Mouse (Mus musculus): ENCODE data around the gene Tcp11. TPM values are rescaled to one million over a fixed set of nuclear protein-coding genes. Genes with fewer than 3 reads are reported as not detected.

The Tcp11 gene
- polyA plus RNA-seq, 1 experiment from 2014 or later, result 2.0 TPM

DNA sequence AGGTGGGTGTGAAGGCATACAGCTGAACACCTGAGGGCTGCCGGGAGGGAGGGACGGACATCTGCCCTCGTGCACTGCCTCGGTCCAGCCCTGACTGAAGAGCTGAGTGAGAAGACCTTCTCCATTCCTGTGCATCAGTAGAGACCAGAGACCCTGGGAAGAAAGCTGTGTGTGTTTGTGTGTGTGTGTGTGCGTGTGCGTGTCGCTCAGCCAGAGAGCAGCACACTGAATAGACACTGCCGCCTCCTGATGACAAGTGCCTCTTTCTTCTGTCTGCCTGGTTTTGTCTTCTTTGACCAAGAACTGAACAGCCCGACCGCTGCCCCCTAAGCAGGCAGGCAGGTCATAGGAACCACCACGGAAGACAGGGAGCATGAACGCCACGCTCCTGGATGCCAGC is 39.1 kb downstream of the Tcp11 start:
- no peak for DNase-seq (ENCODE audit: low spot score)

DNA sequence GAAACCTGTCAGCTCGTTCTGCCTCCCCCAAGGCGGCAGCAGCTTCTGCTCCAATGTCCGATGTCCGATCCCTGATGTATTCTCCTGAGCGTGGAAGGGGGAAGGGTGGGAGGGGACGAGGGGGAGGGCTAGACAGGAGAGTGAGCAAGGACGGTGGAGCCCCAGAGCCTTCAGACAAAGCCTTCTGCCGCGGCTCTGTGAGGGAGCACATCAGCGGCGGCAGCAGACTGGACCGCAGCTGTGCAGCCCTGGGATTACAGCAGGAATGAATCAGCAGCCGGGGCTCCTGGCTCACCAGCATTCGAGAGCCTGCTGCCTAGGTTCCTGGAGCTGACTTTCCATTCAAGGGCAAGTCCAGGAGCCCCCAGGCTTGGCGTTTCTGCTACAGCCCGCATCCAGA is 39.8 kb downstream of the Tcp11 start:
- no peak for DNase-seq (ENCODE audit: low spot score)

DNA sequence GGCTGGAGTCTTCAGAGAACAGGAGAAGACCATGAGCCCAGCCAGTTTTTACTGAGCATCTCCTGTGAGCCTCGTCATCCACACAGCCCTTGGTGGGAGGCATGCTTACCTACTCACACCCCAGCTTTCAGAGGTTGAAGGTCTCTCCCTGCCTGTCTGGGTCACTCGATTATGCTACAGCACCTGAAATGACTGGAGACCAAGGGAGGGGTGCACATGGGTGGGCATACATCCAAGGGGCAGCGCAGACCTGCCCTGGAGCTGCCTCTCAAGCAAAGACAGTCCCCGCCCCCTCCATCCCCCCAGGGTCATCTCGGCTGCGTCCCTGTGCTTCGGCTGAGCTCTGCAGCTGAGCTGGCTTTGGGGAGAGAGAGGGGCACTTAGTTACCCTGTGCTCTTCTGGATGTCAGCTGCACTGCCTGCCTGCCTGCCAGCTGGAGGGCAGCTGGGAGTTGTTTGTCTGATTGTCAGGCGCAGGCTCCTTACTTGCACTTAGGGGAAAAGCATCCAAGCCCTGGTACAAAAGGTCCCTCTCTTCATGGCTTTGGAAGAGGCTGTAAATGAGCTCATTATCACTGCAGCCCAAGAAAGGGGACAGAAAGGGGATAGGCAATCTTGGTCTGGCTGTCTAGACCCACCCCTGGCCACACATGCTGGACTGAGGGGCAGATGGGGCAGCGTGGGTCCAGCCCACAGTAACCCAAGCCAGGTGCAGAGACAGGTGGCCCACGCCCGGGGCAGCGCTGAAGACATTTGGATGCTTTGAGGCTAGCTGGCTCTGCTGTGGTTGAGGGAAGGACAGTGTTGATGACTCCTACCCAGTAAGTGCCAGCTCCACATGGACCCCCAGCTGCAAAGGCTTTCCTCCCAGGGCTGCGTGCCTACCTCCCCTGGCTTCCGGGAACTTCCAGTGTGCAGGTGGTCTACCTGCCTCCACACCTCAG is 43.4 kb downstream of the Tcp11 start:
- no peak for DNase-seq (ENCODE audit: low spot score)

DNA sequence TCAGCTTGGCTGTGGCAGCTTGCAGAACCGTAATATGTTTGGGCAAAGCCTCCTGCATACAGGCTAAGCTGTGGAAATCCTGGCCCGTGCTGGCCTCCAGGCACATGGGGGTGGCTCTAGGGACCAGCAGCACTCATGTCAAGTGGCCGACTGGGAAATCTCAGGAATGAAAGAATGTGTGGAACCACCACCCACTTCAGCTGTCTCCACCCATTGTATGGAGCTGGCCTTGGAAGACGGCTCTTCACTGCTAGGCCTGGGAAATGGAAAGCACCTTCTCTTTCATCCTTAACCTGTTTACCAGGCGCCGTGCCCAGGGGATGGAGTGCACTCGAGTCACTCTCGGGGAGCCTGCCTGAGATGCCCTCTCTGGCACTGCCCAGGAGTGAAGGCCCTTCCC is 45.5 kb downstream of the Tcp11 start:
- no peak for DNase-seq (ENCODE audit: low spot score)

DNA sequence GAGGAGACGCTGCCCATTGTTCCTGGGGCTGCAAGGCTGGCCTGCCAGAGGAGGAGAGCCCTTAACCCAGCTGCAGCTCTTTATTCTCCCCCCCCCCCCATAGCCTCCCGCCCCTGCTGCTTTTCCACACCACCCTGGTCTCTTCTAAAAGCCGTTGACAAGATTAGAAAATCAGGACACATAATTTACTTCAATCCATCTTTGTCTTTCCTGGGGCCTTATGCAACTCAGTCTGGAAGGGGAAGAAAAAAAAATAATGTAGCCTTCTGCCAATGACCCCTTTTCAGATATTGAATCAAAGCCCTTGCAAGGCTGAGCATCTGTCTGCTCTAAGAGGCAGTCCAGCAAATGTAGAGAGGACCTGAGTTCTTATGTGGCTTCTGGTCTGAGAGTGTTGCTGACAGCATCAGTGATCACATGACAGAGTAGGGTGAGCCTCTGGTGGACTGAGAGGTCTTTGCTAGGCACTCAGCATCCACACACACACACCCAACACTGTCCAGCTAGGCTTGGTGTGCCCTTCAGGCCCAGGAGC is 47.3 kb downstream of the Tcp11 start:
- DNase-seq (ENCODE audit: low spot score), result no peak

DNA sequence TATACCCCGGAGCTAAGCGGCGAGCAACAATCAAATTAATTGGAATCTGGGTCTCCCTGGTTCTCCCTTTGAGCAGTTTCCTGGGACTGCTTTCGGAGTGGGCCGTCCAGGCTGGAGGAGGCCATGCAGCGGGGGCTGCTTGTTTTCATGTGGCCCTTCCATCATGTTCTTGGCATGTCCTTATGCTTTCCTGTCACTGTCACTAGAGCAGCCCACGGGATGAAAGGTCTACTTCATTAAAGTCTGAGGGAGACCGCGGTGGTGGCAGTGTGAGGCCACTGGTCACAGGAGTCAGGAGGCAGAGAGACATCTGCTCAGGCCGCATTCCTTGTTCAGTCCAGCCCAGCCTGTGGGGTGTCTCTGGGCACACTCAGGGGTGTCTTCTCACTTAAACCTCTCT is 48.2 kb downstream of the Tcp11 start:
- no peak for DNase-seq (ENCODE audit: low spot score)

DNA sequence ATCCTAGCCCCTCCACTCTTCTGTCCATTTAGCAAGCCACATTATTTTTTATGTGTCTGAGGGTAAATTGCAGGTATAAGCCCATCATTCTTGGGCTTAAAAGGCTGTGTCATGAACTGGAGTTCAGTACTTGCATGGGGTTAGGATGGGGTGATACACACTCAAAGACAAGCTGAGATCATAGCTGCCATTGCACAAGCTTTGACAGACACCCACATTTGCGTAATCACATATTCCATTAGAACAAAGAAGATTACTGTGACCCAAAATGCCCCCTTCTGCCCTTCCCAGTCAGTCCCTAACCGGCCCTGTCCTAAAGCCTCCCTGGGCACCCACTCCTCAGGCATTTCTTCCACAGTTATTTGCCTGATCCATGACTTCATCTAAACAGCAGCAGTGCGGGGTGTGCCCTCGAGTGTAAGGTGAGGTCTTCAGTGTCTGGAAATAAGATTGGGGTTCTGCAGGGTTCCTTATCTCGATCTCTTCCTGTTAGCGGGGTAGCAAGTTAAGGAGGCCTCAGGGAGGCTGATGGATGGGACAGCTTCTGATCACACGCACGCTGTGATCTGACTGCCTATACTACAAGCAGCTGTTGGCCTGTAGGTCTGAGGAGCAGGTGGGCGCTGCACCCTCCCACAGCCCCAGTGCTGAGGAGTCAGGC is 49.0 kb downstream of the Tcp11 start:
- DNase-seq (ENCODE audit: low spot score), result no peak

DNA sequence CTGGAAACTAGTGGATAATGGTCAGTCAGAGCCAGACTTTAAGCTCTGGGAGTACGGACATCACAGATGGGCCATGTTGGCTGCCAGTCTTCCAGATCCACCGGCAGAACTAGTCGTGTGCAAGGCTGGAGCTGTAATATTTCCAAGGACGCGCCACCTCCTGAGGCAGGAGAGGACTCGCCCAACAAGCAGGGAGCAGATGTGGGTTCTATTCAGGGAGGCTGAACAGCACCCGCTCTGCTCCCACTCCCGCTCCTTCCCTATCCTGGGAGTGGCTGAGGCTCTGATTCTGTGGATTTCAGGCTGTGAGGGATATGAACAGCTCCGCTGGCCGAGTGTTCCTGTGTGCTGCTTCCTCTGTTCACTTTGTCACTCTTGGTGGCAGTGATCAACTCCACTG is 50.0 kb downstream of the Tcp11 start:
- DNase-seq (ENCODE audit: low spot score), result no peak

DNA sequence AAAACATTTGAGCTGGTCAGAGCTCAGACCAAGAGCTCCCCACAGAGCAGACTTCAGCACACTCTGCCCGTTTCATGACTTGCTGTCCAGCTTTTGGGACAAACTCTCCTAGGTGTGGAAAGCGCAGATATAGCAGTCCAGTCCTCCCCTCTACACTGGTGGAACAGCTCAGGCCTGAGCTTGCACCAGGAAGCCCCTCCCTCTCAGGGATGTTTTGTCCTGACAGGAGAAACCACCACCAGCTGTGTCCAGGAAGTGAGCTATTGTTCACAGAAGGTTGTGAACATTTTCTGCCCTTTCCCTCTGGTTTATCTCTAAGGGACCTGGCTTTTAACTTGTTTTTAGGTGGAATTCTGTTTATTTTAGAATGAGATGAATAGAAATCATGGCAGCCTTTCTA is 51.1 kb downstream of the Tcp11 start:
- no peak for DNase-seq (ENCODE audit: low spot score)

DNA sequence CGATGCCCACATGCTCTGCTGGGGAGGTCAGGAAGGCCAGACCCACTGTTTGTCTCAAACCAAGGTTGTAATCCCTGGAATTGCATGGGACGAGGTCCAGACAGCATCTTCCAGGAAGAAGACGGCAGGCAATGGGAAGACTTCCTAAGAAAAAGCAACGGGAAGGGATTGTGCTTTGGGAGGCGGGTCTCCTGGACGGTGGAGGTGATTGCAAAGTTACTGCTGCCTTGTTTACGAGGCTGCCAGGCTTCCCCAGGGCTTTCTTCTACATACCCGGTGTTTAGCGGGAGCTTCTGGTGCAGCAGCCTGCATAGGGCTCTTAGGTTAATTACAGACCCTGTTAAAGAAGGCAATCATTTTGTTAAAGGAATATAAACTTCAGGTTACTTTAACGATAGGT is 52.2 kb downstream of the Tcp11 start:
- DNase-seq (ENCODE audit: low spot score), result no peak

DNA sequence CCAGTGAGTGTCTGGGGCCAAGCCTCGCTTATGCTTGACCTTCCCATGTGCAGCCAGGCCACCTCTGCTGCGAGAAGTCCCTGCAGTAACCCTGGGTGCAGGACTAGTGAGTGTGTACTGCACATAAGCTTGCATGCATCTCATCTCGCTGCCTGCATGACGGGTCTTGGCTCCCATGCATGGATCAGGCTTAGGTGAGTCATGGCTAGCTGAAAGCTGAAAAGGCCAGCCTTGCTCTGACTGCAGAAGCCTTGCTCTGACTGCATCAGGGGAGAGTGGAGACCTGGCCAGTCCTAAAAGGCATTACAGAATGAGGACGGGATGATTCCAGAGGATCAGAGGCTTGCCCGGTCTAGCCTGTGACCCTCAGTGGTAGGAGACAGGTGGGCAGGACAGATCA is 53.2 kb downstream of the Tcp11 start:
- no peak for DNase-seq (ENCODE audit: low spot score)

DNA sequence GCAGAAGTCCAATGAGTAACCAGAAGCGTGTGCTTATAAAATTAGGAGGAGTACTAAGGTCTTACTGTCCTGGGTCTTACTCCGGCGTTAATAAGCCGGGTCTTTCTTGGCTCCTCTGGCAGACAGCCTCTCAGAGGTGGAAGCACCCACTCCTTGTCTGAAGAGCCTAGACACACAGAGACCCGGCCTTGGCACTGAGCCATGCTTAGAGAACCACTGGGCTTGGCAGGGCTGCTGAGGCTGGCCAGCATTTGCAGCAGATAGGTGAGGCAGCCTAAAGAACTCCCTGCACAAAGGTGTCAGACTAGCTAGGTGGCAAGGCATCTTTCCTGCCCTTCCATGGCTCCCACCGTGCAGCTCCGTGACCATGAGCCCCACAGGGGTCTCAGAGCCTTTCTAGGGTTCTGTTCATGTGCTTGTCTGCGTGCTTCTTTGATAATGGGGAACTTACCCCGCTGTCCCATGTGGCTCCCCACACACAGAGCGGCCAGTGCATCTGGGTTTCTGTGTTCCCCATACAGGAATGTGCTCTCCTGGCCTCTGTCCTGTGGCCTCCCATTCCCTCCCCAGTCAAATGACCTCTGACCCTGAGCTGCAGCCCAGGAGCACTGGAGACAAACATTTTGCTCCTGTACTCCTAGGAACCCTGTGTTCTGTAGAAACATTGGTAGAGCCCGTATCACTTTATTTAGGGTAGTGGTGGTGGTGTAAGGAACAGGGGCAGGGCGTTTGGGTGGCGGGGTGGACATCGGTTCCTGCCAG is 54.1 kb downstream of the Tcp11 start:
- DNase-seq (ENCODE audit: low spot score), result no peak

DNA sequence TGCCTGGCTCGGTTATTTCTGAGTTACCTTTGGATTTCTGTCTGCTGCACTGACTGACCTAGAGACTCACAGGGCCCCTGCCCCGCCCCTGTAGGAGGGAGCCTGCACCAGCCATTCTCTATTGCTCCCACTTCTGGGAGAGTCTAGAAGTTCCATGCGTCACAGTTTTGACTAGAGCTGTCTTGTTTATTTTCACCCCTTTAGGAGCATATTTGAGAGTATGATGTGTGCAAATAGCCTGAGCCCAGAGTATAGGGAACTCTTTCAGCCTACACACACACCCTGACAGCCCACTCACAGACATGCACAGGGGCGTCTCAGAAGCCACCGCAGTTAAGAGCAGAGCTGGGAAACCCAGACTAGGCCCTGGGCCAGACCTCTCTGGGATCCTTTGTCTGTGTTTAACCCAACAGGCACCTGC is 54.9 kb downstream of the Tcp11 start:
- no peak for DNase-seq (ENCODE audit: low spot score)

DNA sequence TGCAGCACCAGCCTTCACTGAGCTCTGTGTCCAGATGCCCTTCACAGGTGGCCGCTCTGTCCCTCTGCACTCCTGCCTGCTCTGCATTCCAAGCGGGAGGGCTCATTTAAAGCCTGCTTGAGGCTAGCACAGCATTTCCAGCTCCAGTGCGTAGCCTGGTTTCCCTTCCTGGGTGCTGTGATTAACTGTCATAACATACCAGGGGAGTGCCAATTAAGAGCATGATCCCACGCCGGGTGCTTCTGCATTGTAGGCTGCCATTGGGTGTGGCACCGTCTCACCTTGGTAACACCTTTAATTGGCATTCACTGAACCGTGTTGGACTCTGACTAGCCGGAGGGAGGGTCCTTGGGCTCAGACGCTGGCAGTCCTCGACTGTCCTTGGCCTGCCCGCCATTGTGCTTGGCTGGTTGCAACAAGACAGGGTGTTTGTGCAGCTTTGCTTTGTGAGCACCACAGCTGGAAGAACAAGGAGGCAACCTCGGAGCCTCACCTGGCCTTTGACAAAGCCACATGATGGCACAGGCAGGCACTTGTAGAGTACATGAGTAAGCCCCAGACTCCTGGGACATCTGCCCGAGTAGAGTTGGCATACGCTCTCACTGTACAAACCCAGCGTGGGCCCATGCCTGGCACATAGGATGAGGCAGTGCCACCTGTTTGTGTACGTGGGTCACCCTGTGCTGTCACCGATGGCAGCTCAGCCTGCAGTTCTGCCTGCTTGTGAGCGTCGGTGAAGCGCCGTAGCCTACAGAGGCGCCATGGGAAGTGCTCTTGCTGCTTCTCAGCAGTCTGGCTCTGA is 57.4 kb downstream of the Tcp11 start:
- peak; percentile 55 for DNase-seq (ENCODE audit: low spot score)

DNA sequence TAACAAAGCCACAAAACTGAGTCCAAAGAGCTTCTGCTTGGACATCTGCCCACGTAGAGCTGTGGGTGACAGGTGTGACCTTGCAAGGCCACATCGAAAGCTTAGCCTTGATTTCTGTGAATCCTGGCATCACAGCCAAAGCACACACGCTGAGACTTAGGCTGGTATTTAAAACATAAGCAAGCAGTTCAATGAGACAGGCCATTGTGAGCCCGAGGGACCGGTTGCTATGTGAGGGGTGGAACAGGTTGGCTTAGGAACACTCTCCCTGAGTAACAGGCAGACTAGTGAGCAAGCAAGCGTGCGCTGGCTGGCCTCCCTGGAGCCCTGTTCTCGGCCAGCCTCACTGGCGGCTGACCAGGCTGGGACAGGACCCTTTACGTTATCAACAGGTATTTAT is 58.5 kb downstream of the Tcp11 start:
- DNase-seq (ENCODE audit: low spot score), result no peak

DNA sequence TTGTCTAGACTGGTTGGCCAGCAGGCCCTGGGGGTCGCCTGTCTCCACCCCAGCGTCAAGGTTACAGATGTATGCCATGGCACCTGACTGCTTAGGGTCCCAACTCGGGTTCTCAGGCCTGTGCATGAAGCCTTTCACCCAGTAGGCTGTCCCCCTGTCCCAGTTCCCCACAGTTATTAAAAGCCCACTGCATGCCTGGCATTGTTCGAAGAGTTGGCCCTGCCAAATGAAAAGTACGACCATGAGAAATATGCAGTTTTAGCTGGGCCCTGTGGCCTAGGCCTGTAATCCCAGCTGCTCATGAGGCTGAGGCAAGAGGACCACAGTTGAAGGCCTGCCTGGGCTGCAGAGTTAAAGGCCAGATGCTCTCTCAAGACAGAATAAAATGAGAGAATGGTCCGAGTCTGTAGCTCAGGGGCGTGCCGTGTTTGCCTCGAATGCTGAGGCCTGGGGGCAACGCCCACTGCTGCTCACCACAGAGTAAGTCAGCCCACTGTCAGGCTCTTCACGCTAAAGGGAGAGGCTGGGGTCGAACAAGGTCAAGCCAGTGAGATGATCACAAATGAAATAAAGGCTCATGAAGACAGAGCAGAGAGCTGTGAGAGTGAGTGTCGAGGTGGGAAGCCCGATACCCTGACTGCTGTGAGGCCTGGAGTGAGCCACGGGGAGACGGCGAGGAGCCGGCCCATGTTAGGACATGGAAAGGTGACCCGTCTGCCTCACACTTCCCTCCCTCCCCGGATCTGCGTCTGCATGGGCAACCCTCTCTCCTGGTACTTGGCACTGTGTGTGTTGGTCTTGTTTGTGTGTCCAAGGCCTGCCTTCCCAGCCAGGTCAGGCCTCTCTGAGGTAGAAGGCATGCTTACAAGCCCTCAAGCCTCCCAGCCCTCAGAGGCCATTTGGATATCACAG is 60.4 kb downstream of the Tcp11 start:
- no peak for DNase-seq (ENCODE audit: low spot score)

DNA sequence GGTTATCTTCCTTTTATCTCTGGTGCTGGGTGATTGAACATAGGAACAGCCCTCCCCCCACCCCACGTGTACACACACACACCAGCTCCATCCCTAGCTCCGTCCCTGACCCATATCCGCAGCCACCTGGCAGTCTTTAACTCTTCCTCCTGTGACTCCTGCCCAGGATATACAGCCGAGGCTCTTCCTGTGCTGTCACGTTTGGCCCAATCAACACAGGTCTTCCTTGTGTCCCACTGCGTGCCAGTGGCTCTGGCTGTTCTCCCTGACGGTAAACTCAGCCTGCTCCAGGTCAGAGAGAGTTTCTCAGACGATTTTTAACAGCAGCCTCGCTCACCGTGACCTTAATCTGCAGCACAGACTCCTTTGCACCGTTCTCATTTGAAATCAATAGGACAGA is 61.7 kb downstream of the Tcp11 start:
- DNase-seq (ENCODE audit: low spot score), result no peak

DNA sequence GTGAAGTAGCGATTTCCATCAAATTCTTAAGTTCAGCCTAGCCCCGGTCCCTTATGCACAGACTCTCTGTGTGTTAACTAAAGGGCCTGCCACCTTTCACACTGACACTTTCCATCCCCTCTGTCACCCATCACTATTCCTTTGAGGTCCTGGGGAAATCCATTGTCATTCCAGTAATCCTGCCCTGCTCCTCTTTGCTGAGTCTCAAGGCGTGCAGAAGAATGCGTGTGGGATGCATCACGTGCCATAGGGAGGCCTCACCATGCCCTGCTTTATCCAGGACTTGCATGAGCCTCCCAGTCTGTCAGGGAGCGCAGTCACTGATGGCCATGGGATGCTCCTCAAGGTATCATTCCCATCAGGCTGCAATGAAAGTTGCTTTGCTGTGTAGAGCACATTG is 62.1 kb downstream of the Tcp11 start:
- no peak for DNase-seq (ENCODE audit: low spot score)
